Mouse (Mus musculus) midbrain, embryonic 16.5 days (tissue): ENCODE data around the gene Gm6465. TPM values are rescaled to one million over a fixed set of nuclear protein-coding genes. Genes with fewer than 3 reads are reported as not detected.
"Not testable (repeated sequence)": the region's sequence is repeated elsewhere in the genome, so short reads cannot be mapped to it uniquely, and the experiment has no call there.

ENCODE experiments used
- ATAC-seq: fragments of 200-750 bp; cut with Nextera tagmentation; 2 replicates; pipeline ENCODE4 v1.8.0; 2017; ENCODE audit warnings: moderate TSS enrichment
- H3K27ac ChIP-seq: fragments of 300-500 bp; sonication (generic); 2 replicates; pipeline ENCODE4 v1.5.1; 2014; ENCODE audit warnings: mild to moderate bottlenecking, low read length, mixed read lengths
- H3K27me3 ChIP-seq: fragments of 300-500 bp; sonication (generic); 2 replicates; pipeline ENCODE4 v1.6.1; 2014; ENCODE audit warnings: low read depth, low read length, mixed read lengths; ENCODE audit not compliant: control insufficient read depth, insufficient read depth
- H3K36me3 ChIP-seq: fragments of 300-500 bp; sonication (generic); 2 replicates; pipeline ENCODE4 v1.6.1; 2014; ENCODE audit warnings: mild to moderate bottlenecking, low read length, moderate library complexity, mixed read lengths; ENCODE audit not compliant: control insufficient read depth, insufficient read depth
- H3K4me1 ChIP-seq: fragments of 300-500 bp; sonication (generic); 2 replicates; pipeline ENCODE4 v1.6.1; 2014; ENCODE audit warnings: mild to moderate bottlenecking, low read length, mixed read lengths; ENCODE audit not compliant: control insufficient read depth, insufficient read depth
- H3K4me2 ChIP-seq: fragments of 300-500 bp; sonication (generic); 2 replicates; pipeline ENCODE4 v1.6.1; 2014; ENCODE audit warnings: mild to moderate bottlenecking, low read length, mixed read lengths
- H3K4me3 ChIP-seq: fragments of 300-500 bp; sonication (generic); 2 replicates; pipeline ENCODE4 v1.5.1; 2014; ENCODE audit warnings: low read depth, mild to moderate bottlenecking, low read length, moderate library complexity, mixed read lengths
- H3K9ac ChIP-seq: fragments of 300-500 bp; sonication (generic); 2 replicates; pipeline ENCODE4 v1.6.1; 2014; ENCODE audit warnings: low read depth, low read length, mixed read lengths
- H3K9me3 ChIP-seq: fragments of 300-500 bp; sonication (generic); replicated peaks from 2 replicates; pipeline ENCODE4 v1.6.1; 2014; ENCODE audit warnings: mild to moderate bottlenecking, low read length, mixed read lengths; ENCODE audit not compliant: control insufficient read depth, poor library complexity, severe bottlenecking
- WGBS: fragments of 180-500 bp; shearing (Covaris S2); extraction: QIAGEN DNeasy Blood & Tissue Kit; methylation state at CpG from one replicate; pipeline ENCODE4 v1.1.7; 2014; 5-methylcytosine and 5-hydroxymethylcytosine counted together
- polyA plus RNA-seq: library from polyadenylated mRNA; unstranded; fragments of >200 nt; fragmentation: Nextera tagmentation; extraction: Ambion mirVana; gene quantifications from 2 replicates; pipeline ENCODE4 v1.2.1, GENCODE M21; 2015

Gene Gm6465
- not detected in 2 replicates for polyA plus RNA-seq

DNA sequence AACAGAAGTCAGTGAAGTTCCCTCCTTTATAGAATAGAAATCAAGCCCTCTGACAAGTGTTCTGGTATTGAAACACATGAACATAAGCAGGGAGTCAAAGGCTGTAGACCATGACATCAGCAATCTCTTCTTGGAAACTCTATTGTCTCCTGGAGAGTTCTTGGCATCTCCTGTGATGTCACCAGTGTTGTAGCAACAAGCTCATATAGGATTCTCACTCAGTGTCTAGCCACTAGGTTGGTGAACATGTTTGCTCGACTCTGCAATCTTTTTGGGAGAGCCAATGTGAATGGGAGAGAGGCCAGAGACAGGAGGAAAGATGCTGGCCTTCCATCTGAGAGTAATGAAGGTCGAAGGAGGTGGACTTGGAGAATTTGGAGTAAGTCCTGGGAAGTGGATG lies at the start of gene Gm6465:
Gene Gm6465 (plus strand): TSS at position 301 of the 400 bp plus-strand sequence.
- H3K4me1 ChIP-seq, H3K9ac ChIP-seq, H3K27me3 ChIP-seq, H3K4me2 ChIP-seq, H3K4me3 ChIP-seq, ATAC-seq, H3K27ac ChIP-seq, H3K36me3 ChIP-seq, H3K9me3 ChIP-seq: not testable (repeated sequence)
- WGBS: 56% methylated on average over 2 of the region's 2 CpGs

DNA sequence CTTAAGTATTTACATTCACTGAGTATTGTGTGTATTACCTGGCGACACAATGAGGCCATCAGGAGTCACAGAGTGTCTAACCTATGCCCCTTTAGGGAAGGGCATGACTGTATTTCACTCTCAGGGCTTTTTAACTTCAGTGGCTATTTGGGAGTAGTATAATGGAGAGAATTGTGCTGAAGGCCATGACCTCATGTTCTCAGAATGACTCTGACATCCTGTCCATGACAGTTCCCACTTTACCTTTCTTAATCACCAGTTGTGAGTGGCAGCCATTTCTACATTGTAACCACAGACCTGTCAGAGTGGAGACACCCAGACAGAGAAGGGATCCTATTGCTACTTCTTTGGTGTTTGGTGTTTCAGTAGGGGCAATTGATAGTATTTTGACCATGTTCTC lies 485 bp downstream of the Gm6465 start:
- not testable (repeated sequence) for H3K4me3 ChIP-seq, H3K27ac ChIP-seq, H3K4me1 ChIP-seq, H3K4me2 ChIP-seq, H3K36me3 ChIP-seq, H3K27me3 ChIP-seq, H3K9ac ChIP-seq, H3K9me3 ChIP-seq, ATAC-seq
- WGBS: 76% methylated on average over 1 of the region's 1 CpGs

DNA sequence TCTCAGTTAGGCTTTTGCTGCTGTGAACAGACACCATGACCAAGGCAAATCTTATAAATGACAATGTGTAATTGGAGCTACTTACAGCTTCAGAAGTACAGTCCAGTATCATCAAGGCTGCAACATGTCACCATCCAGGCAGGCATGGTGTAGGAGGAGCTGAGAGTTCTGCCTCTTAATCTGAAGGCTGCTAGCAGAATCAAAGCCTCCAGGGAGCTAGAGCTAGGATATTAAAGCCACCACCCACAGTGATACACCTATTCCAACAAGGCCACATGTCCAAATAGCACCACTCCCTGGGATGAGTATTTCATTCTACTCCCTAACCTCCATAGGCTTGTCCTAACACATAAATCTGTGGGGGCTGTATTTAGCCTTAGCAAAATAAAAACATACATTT lies 12.6 kb downstream of the Gm6465 start:
- H3K36me3 ChIP-seq, H3K4me2 ChIP-seq, H3K4me3 ChIP-seq, H3K4me1 ChIP-seq, H3K27me3 ChIP-seq, H3K9ac ChIP-seq, H3K27ac ChIP-seq, H3K9me3 ChIP-seq, ATAC-seq: not testable (repeated sequence)

Other genes with a start within 250 kb of the Gm6465 start
- gene Gm8922, start 163.6 kb upstream of the Gm6465 start, polyA plus RNA-seq: not detected in 2 replicates
- not detected in 2 replicates for gene Gm8926, start 75.0 kb upstream of the Gm6465 start, polyA plus RNA-seq
- gene 4933402N22Rik, start 72.5 kb downstream of the Gm6465 start, polyA plus RNA-seq: not detected in 2 replicates